Mouse (Mus musculus) forebrain, embryonic 11.5 days (tissue): Measurements from ENCODE around the gene Scarb1. TPM values are rescaled to one million over a fixed set of nuclear protein-coding genes. Genes with fewer than 3 reads are reported as not detected.

ENCODE experiments used
- ATAC-seq: fragments of 200-750 bp; cut with Nextera tagmentation; replicated peaks from 2 replicates; pipeline ENCODE4 v1.8.0; 2017; ENCODE audit warnings: moderate TSS enrichment; ENCODE audit not compliant: low FRiP score
- DNase-seq: peaks from one replicate; pipeline ENCODE4 v3.0.0-alpha.2; 2017; ENCODE audit warnings: low spot score
- H3K27ac ChIP-seq: fragments of 300-500 bp; sonication (generic); 2 replicates; pipeline ENCODE4 v1.5.1; 2014; ENCODE audit warnings: low read depth, low read length
- H3K27me3 ChIP-seq: fragments of 300-500 bp; sonication (generic); 2 replicates; pipeline ENCODE4 v1.6.1; 2014; ENCODE audit warnings: mild to moderate bottlenecking, low read length, mixed read lengths; ENCODE audit not compliant: control insufficient read depth, insufficient read depth
- H3K36me3 ChIP-seq: fragments of 300-500 bp; sonication (generic); 2 replicates; pipeline ENCODE4 v1.6.1; 2014; ENCODE audit warnings: mild to moderate bottlenecking, low read length, moderate library complexity, mixed read lengths; ENCODE audit not compliant: control insufficient read depth, insufficient read depth
- H3K4me1 ChIP-seq: fragments of 300-500 bp; sonication (generic); replicated peaks from 2 replicates; pipeline ENCODE4 v1.6.1; 2014; ENCODE audit warnings: low read length, mixed read lengths; ENCODE audit not compliant: control insufficient read depth, insufficient read depth
- H3K4me2 ChIP-seq: fragments of 300-500 bp; sonication (generic); 2 replicates; pipeline ENCODE4 v1.6.1; 2014; ENCODE audit warnings: low read depth, mild to moderate bottlenecking, low read length, moderate library complexity, mixed read lengths; ENCODE audit not compliant: severe bottlenecking
- H3K4me3 ChIP-seq: fragments of 300-500 bp; sonication (generic); 2 replicates; pipeline ENCODE4 v1.5.1; 2014; ENCODE audit warnings: low read depth, low read length
- H3K9ac ChIP-seq: fragments of 300-500 bp; sonication (generic); 2 replicates; pipeline ENCODE4 v1.6.1; 2014; ENCODE audit warnings: low read length
- H3K9me3 ChIP-seq: fragments of 300-500 bp; sonication (generic); 2 replicates; pipeline ENCODE4 v1.6.1; 2016; ENCODE audit warnings: low read length, mixed read lengths; ENCODE audit not compliant: control insufficient read depth
- WGBS: fragments of 180-500 bp; shearing (Covaris S2); extraction: QIAGEN DNeasy Blood & Tissue Kit; methylation state at CpG from one replicate; pipeline ENCODE4 v1.1.7; 2014; 5-methylcytosine and 5-hydroxymethylcytosine counted together
- polyA plus RNA-seq: library from polyadenylated mRNA; unstranded; fragments of >200 nt; fragmentation: Nextera tagmentation; extraction: Ambion mirVana; gene quantifications from 2 replicates; pipeline ENCODE4 v1.2.1, GENCODE M21; 2014

The Scarb1 gene
- polyA plus RNA-seq, 1 experiment from 2014 or later: 43.7 TPM

GRCm38 (mm10) chr5:125354885-125355492, 14.1 kb upstream of the Scarb1 start:
- DNase-seq (no peak), ATAC-seq (no peak)
- WGBS: 62% methylated on average over 7 of the region's 7 CpGs
- Histone ChIP-seq H3K36me3 (no peaks in the 10 kb centered on the region), H3K27me3 (no peaks in the 10 kb centered on the region), H3K4me2 (no peak overlapping the region), H3K27ac (no peak overlapping the region), H3K4me1 (no peaks in the 10 kb centered on the region), H3K9me3 (no peaks in the 10 kb centered on the region), H3K4me3 (no peak overlapping the region), H3K9ac (no peak overlapping the region)

- H3K9me3 ChIP-seq: no peaks in the 10 kb centered on the region
- ATAC-seq (no peak), DNase-seq (no peak)
- 94% methylated on average over 5 of the region's 5 CpGs for WGBS
- H3K27ac ChIP-seq: no peak overlapping the region
- H3K36me3 ChIP-seq: no peaks in the 10 kb centered on the region
- H3K27me3 ChIP-seq: no peaks in the 10 kb centered on the region
- H3K4me1 ChIP-seq: no peaks in the 10 kb centered on the region
- H3K4me3 ChIP-seq: no peak overlapping the region
- no peak overlapping the region for H3K4me2 ChIP-seq
- no peak overlapping the region for H3K9ac ChIP-seq
Observed at GRCm38 (mm10) chr5:125352781-125353294, 11.9 kb upstream of the Scarb1 start.

GRCm38 (mm10) chr5:125351939-125352338, 11.0 kb upstream of the Scarb1 start:
- WGBS: 95% methylated on average over 5 of the region's 5 CpGs
- Histone ChIP-seq H3K27me3 (no peaks in the 10 kb centered on the region), H3K9me3 (no peaks in the 10 kb centered on the region), H3K4me2 (no peak overlapping the region), H3K4me3 (no peak overlapping the region), H3K9ac (no peak overlapping the region), H3K4me1 (no peaks in the 10 kb centered on the region), H3K36me3 (no peaks in the 10 kb centered on the region), H3K27ac (no peak overlapping the region)
- ATAC-seq (no peak), DNase-seq (no peak)

GRCm38 (mm10) chr5:125351057-125351456, 10.2 kb upstream of the Scarb1 start:
- Histone ChIP-seq H3K9me3 (no peaks in the 10 kb centered on the region), H3K27me3 (no peaks in the 10 kb centered on the region), H3K4me2 (no peak overlapping the region), H3K4me1 (no peaks in the 10 kb centered on the region), H3K9ac (no peak overlapping the region), H3K27ac (no peak overlapping the region), H3K4me3 (no peak overlapping the region), H3K36me3 (no peaks in the 10 kb centered on the region)
- ATAC-seq: no peak
- 84% methylated on average over 8 of the region's 8 CpGs for WGBS
- no peak for DNase-seq

- Histone ChIP-seq H3K9ac (no peak overlapping the region), H3K27ac (no peak overlapping the region), H3K36me3 (no peaks in the 10 kb centered on the region), H3K4me2 (no peak overlapping the region), H3K27me3 (no peaks in the 10 kb centered on the region), H3K9me3 (no peaks in the 10 kb centered on the region), H3K4me3 (no peak overlapping the region), H3K4me1 (no peaks in the 10 kb centered on the region)
- 72% methylated on average over 3 of the region's 3 CpGs for WGBS
- no peak for ATAC-seq
- DNase-seq: no peak
Observed at GRCm38 (mm10) chr5:125349391-125349790, 8.5 kb upstream of the Scarb1 start.

GRCm38 (mm10) chr5:125348487-125348886, 7.6 kb upstream of the Scarb1 start:
- 39% methylated on average over 8 of the region's 8 CpGs for WGBS
- H3K9me3 ChIP-seq: no peaks in the 10 kb centered on the region
- no peaks in the 10 kb centered on the region for H3K36me3 ChIP-seq
- no peak overlapping the region for H3K27ac ChIP-seq
- H3K9ac ChIP-seq: no peak overlapping the region
- no peaks in the 10 kb centered on the region for H3K4me1 ChIP-seq
- no peaks in the 10 kb centered on the region for H3K27me3 ChIP-seq
- DNase-seq (peak; percentile 76), ATAC-seq (no peak)
- no peak overlapping the region for H3K4me3 ChIP-seq
- no peak overlapping the region for H3K4me2 ChIP-seq

- Histone ChIP-seq H3K4me1 (no peaks in the 10 kb centered on the region), H3K27ac (no peak overlapping the region), H3K4me3 (no peak overlapping the region), H3K27me3 (no peaks in the 10 kb centered on the region), H3K4me2 (no peak overlapping the region), H3K9ac (no peak overlapping the region), H3K36me3 (no peaks in the 10 kb centered on the region), H3K9me3 (no peaks in the 10 kb centered on the region)
- DNase-seq (no peak), ATAC-seq (no peak)
- WGBS: 77% methylated on average over 7 of the region's 7 CpGs
Observed at GRCm38 (mm10) chr5:125348067-125348466, 7.2 kb upstream of the Scarb1 start.

- Histone ChIP-seq H3K27ac (no peak overlapping the region), H3K9me3 (no peaks in the 10 kb centered on the region), H3K4me2 (no peak overlapping the region), H3K4me1 (peaks cover 13% of the 10 kb centered on the region), H3K27me3 (no peaks in the 10 kb centered on the region), H3K4me3 (no peak overlapping the region), H3K9ac (no peak overlapping the region), H3K36me3 (no peaks in the 10 kb centered on the region)
- 94% methylated on average over 6 of the region's 6 CpGs for WGBS
- DNase-seq (no peak), ATAC-seq (no peak)
Observed at GRCm38 (mm10) chr5:125344296-125344695, 3.4 kb upstream of the Scarb1 start.

- H3K4me3 ChIP-seq: no peak overlapping the region
- peaks cover 16% of the 10 kb centered on the region for H3K4me1 ChIP-seq
- WGBS: 60% methylated on average over 14 of the region's 14 CpGs
- ATAC-seq: no peak
- H3K9ac ChIP-seq: peak overlapping the region; percentile 12; the same call in 1 of the 2 replicates
- no peak overlapping the region for H3K27ac ChIP-seq
- H3K27me3 ChIP-seq: no peaks in the 10 kb centered on the region
- no peaks in the 10 kb centered on the region for H3K36me3 ChIP-seq
- no peaks in the 10 kb centered on the region for H3K9me3 ChIP-seq
- DNase-seq: no peak
- H3K4me2 ChIP-seq: peak overlapping the region; percentile 90; the same call in 1 of the 2 replicates
Observed at GRCm38 (mm10) chr5:125341459-125342090, 681 bp upstream of the Scarb1 start.
